Mouse (Mus musculus) kidney, adult 2 months (tissue): Measurements from ENCODE around the gene Tenm4. TPM values are rescaled to one million over a fixed set of nuclear protein-coding genes. Genes with fewer than 3 reads are reported as not detected.

Source experiments
- DNase-seq: peaks from one replicate; pipeline ENCODE4 v3.0.0; 2021
- H3K27ac ChIP-seq: fragments of 200-500 bp; 2 replicates; pipeline ENCODE4 v1.5.1; 2012; ENCODE audit warnings: low read depth, low read length, control low read depth, inconsistent platforms; ENCODE audit not compliant: insufficient read depth
- H3K27me3 ChIP-seq: fragments of 200-500 bp; replicated peaks from 2 replicates; pipeline ENCODE4 v1.6.1; 2012; ENCODE audit warnings: mild to moderate bottlenecking, moderate library complexity, low read length, inconsistent platforms; ENCODE audit not compliant: control insufficient read depth, insufficient read depth
- H3K36me3 ChIP-seq: fragments of 200-500 bp; 2 replicates; pipeline ENCODE4 v1.6.1; 2012; ENCODE audit warnings: mild to moderate bottlenecking, moderate library complexity, low read length, inconsistent platforms; ENCODE audit not compliant: control insufficient read depth, insufficient read depth
- H3K4me1 ChIP-seq: fragments of 200-500 bp; 2 replicates; pipeline ENCODE4 v1.6.1; 2011; ENCODE audit warnings: low read length; ENCODE audit not compliant: control insufficient read depth, insufficient read depth
- H3K4me3 ChIP-seq: fragments of 200-500 bp; 2 replicates; pipeline ENCODE4 v1.5.1; 2011; ENCODE audit warnings: mild to moderate bottlenecking, low read depth, low read length, control low read depth; ENCODE audit not compliant: insufficient read depth
- CTCF ChIP-seq: fragments of 200-500 bp; conservative IDR thresholded peaks from 2 replicates; pipeline ENCODE4 v1.5.1; 2011; ENCODE audit warnings: low read depth, mild to moderate bottlenecking, control low read depth, low read length, moderate library complexity, mixed read lengths; ENCODE audit not compliant: insufficient read depth, insufficient read length
- POLR2A ChIP-seq: fragments of 200-500 bp; IDR thresholded peaks from one replicate; pipeline ENCODE4 v1.6.1; 2011; ENCODE audit warnings: low read depth, low read length, control low read depth
- WGBS: fragments of 180-500 bp; shearing (Covaris S2); methylation state at CpG from one replicate; pipeline ENCODE4 v1.1.7; 2018; 5-methylcytosine and 5-hydroxymethylcytosine counted together
- polyA plus RNA-seq: library from polyadenylated mRNA; depleted of rRNA; stranded (reverse); fragments of >200 nt; gene quantifications from 2 replicates; pipeline ENCODE4 v1.2.3, GENCODE M21; 2012

Tenm4 gene
- polyA plus RNA-seq, 1 experiment, result 3.3 TPM

DNA sequence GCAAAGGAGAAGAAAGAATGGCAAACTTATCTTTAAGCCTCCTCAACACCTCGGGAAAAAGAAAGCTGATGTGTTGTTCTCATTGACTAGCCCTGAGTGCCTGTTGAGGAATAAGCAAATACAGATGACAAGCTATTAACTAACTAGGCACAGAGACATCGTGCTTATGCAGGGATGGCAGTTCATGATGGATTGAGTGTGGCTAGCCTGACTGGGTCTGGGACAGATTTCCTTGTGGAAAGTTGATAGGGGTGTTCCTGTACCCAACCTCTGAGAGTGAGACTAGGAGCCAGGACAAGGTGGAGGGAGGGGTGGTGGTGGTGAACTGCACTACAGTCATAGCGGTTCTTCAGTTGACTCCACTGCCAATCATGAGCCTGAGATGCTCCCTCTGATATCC lies 192.3 kb downstream of the Tenm4 start:
- no peaks in the 10 kb centered on the region for H3K4me1 ChIP-seq
- no peak for TF ChIP-seq CTCF
- TF ChIP-seq POLR2A, result no peak
- WGBS, result 69% methylated on average over 3 of the region's 3 CpGs
- H3K27me3 ChIP-seq, result no peaks in the 10 kb centered on the region
- no peak for DNase-seq
- H3K27ac ChIP-seq, result no peak overlapping the region
- no peaks in the 10 kb centered on the region for H3K36me3 ChIP-seq
- no peak overlapping the region for H3K4me3 ChIP-seq

DNA sequence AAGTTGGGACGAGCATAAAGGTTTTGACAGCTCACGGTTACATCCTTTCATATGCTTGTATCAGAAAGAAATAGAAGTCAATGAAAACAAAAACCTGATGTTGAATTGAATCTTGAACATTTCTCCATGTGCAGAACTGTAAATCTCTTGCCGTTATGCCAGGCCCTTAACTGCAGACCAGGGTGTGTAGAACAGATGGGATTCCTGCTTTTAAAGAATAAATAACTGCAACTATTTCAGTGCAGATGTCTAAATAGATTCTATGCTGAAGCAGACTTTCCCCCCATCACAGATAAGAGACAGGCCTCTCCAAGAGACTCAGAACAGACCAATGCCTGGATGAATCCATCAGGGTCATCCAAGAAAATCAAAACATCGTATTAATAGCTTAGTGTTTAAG lies 198.9 kb downstream of the Tenm4 start:
- no peak overlapping the region for H3K4me3 ChIP-seq
- H3K36me3 ChIP-seq, result no peaks in the 10 kb centered on the region
- H3K27ac ChIP-seq, result no peak overlapping the region
- 80% methylated on average over 4 of the region's 4 CpGs for WGBS
- no peaks in the 10 kb centered on the region for H3K27me3 ChIP-seq
- no peak for TF ChIP-seq POLR2A
- no peak for TF ChIP-seq CTCF
- H3K4me1 ChIP-seq, result no peaks in the 10 kb centered on the region
- peak; percentile 21 for DNase-seq

DNA sequence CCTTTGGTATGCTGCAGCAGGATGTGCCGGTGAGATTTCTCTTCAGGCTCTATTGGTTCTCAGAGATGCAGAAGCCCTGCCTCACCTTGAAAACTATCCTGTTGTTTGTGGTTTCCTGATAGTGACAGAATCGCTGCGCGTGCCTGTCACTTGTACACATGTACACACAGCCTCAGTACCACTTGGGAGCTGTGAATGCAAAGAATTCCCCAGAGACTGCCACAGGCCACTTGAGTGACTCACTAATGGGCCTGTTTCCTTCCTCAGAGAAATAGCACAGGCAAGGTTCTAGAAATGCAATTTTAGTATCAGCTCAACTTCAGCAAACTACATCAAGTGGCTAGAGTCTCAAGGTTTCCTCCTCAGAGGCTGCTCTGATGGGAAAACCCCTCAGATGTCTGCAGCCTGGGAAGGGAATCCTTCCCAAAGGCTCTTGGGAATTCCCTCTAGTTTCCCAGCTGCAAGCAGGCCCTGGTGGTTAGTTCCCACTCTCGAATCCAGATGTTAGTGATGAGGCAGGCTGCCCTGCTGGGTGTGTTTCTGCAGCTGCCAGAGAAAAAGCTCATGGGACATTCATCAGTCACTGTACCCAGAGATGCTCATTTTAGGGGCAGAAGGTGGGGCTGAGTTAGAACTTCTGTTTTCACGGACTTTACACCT lies 203.1 kb downstream of the Tenm4 start:
- Histone ChIP-seq H3K4me1 (no peaks in the 10 kb centered on the region), H3K36me3 (no peaks in the 10 kb centered on the region), H3K27ac (no peak overlapping the region), H3K27me3 (no peaks in the 10 kb centered on the region), H3K4me3 (no peak overlapping the region)
- 74% methylated on average over 6 of the region's 6 CpGs for WGBS
- no peak for DNase-seq
- TF ChIP-seq CTCF (no peak), POLR2A (no peak)

GRCm38 (mm10) chr7:96375507-96375906 lies 204.5 kb downstream of the Tenm4 start:
- H3K4me3 ChIP-seq, result no peak overlapping the region
- no peak overlapping the region for H3K27ac ChIP-seq
- no peak for DNase-seq
- H3K4me1 ChIP-seq, result no peaks in the 10 kb centered on the region
- no peaks in the 10 kb centered on the region for H3K27me3 ChIP-seq
- TF ChIP-seq CTCF (no peak), POLR2A (no peak)
- 66% methylated on average over 6 of the region's 6 CpGs for WGBS
- no peaks in the 10 kb centered on the region for H3K36me3 ChIP-seq

- DNase-seq, result no peak
- 56% methylated on average over 6 of the region's 6 CpGs for WGBS
Observed at GRCm38 (mm10) chr7:96383686-96384528, 212.9 kb downstream of the Tenm4 start.

GRCm38 (mm10) chr7:96384726-96385500 lies 213.9 kb downstream of the Tenm4 start:
- TF ChIP-seq CTCF (no peak), POLR2A (no peak)
- Histone ChIP-seq H3K4me3 (no peak overlapping the region), H3K27ac (no peak overlapping the region), H3K27me3 (no peaks in the 10 kb centered on the region), H3K36me3 (no peaks in the 10 kb centered on the region), H3K4me1 (no peaks in the 10 kb centered on the region; the same call in 1 of the 2 replicates)
- WGBS, result 61% methylated on average over 11 of the region's 11 CpGs
- peak; percentile 30 for DNase-seq

More at GRCm38 (mm10) chr7:96383686-96384528, 212.9 kb downstream of the Tenm4 start:
- Histone ChIP-seq H3K4me3 (no peak overlapping the region), H3K4me1 (no peaks in the 10 kb centered on the region; the same call in 1 of the 2 replicates), H3K36me3 (no peaks in the 10 kb centered on the region), H3K27ac (no peak overlapping the region), H3K27me3 (no peaks in the 10 kb centered on the region)
- TF ChIP-seq CTCF, result no peak

DNA sequence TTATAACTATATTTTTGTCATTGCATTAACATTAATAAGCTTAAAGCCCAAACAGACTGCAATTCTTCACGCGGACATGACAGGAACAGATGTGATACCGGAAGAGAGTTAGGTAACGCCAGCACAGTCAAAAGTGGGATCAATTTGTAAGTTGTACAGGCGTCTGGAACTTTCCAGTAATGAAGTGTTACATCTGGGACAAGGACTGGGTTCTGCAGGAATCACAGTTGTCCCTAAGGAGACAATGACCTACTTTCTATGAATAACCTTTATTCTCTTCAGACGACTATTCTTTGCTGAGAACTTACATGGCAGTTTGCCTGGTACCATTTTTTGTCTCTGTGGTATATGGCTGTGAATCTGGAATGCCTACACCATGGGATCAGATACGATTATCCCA lies 214.8 kb downstream of the Tenm4 start:
- no peaks in the 10 kb centered on the region for H3K36me3 ChIP-seq
- no peaks in the 10 kb centered on the region for H3K27me3 ChIP-seq
- 87% methylated on average over 7 of the region's 7 CpGs for WGBS
- DNase-seq, result no peak
- H3K4me3 ChIP-seq, result no peak overlapping the region
- no peak overlapping the region for H3K27ac ChIP-seq
- H3K4me1 ChIP-seq, result no peaks in the 10 kb centered on the region; the same call in 1 of the 2 replicates
- TF ChIP-seq POLR2A, result no peak
- TF ChIP-seq CTCF, result no peak
